Mouse (Mus musculus) urinary bladder, postnatal 14 days (tissue): ENCODE results near the gene Fgfr1op2.
A peak's percentile ranks its signal among the peaks of the same experiment; 100 is the strongest.

ENCODE experiments used
- DNase-seq: peaks from one replicate; pipeline ENCODE4 v3.0.0; 2021; ENCODE audit warnings: low spot score

Gene Fgfr1op2

DNA sequence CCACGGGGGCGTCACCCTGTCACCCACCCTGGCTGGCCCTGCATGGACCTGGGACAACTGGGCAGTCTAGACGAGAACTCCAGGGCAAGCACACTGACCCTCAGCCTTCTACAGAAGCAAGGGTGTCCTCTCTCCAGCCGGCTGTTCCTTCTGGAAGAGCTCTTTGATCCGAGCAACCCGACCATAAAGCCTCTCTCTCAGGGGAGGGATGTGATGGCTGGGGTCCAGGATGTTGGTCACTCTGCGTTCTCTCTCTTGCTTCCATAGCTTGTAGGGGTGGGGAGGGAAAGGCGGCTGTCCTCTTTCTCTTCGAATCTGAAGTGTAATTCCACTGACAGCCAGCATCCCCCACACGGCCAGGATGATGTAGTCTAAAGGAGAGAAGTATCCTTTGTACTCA is 26.6 kb downstream of the Fgfr1op2 start:
- no peak for DNase-seq

DNA sequence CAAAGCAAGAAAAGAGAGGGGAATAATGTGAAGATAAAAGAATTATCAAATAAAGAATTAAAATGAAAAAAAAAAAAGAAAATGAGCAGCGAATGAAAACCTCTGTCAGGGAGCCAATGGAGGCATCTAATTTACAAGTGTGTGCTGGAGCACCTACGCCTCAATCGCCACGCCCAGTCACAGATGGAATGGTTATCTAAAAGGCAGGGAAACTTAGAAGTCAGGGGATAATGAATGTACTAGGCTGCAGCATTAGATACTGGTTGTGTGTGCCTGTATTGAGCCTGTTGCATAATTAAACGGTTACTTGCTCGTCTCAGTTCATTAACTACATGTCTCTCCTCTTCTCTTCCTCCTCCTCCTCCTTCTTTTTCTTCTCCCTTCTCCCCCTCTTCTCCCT is 34.4 kb downstream of the Fgfr1op2 start:
- DNase-seq: no peak

DNA sequence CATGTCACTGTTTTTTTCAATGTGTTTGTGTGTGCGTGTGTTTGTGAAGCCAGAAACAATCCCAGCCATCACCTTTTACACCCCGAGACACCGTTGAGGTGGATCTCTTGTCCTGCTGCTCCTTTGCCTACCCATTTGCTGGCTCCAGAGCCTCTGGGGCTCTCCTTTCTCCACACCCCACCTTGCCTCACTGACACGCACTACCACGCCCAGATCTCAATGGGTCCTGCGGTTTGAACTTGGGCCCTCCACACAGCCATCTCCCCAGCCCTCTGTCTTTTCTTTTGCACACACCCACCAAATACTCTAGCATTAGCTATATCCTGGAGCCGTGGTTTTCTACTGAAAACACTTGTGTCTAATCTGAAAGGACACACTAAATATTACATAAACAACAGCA is 34.9 kb downstream of the Fgfr1op2 start:
- DNase-seq: no peak

DNA sequence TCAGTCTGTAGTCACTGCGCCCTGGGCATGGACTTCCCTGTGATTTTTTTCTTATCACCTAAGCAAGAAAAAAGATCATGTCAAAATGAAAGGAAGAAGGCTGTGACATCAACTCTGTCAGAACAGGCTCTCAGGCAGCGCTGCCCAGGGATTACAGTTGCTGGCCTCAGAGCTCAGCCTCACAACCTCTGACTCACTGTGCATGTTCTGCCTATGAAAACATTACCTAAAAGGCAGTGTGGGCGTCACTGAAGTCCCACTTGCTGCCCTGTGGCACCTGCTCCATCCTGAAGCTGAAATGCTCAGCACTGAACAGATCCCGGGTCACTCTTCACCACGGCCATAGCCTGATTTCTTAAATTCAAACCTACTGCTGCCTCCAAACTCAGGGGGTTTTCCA is 35.7 kb downstream of the Fgfr1op2 start:
- no peak for DNase-seq

DNA sequence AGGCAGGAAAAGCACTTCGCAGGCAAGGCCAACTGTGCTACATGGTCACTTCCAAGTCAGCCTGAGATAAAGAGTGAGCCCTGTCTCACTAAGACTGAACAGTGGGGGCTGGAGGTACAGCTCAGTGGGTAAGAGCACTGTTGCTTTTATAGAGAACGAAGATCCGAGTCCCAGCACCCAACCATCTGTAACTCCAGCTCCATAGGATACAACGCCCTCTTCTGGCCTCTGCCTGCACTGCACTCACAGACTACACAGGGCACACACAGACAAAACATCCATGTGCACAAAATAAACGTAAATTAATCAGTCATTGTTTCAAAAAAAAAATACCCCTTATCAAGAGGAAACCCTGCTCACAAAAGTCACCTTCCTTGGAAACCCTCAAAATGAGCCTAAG is 36.9 kb downstream of the Fgfr1op2 start:
- DNase-seq: no peak

DNA sequence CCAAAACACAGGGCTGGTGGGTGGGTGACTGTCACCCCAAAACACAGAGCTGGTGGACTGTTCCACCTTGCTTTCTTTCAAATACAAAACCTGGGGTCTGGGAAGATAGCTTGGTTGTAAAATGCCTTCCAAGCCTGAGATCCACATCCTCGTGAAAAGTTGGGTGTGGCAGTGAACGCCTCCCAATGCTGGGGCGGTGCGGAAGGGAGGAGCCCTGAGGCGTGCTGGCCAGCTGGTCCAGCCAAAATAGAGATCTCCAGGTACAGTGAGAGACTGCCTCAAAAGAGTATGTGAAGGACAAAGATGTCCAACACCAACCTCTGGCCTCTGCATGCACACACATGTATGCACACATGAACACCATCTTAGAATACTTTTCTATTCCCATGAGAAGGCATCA is 37.5 kb downstream of the Fgfr1op2 start:
- DNase-seq: no peak

DNA sequence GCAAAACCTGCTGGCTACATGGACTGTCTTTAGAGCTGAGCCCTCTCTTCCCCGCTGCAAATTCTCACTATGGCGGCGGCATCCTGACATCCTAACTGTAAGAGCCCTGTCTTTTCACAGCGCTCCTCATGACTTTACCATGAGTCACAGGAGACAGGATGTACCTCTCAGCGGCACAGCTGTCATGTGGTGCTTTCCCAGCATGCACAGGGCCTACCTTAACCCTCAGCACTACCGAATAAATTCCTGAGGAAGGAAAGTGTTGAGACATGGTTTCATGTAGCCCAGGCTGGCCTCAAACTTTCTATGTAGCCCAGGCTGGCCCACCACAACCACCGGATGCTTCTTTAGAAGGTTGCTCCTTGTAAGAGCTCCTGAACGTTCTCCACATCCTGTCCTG is 38.9 kb downstream of the Fgfr1op2 start:
- no peak for DNase-seq

DNA sequence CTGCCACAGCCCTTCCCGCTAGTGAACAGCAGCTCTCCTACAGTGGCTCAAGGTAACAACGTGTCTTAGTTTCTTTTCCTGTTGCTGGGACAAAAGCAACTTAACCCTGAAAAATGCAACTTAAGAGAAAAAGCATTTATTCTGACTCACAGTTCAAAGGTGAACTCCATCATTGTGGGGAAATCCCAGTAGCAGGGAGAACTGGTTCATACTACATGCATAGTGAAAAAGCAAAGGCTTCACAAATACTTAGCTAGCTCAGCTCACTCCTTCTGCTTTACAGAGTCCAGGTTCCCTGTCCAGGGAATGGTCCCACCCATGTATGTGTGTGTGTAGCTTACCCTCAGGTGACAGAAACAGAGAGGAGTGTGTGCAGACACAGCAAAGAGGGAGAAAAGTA is 39.7 kb downstream of the Fgfr1op2 start:
- DNase-seq: no peak

DNA sequence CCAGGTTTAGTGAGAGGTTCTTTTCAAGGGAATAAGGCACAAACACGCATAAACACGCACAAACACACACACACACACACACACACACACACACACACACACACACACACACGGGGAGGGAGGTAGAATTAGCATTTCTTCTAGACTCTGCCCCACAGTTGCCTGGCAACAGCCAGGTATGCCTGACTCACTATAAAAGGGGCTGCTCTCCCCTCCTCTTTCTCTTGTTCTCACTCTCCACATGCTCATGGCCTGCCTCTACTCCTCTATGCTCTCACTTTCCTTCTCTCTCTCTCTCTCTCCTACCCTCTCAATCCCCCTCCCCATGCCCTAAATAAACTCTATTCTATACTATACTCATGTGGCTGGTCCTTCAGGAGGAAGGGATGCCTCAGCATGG is 51.1 kb downstream of the Fgfr1op2 start:
- no peak for DNase-seq

DNA sequence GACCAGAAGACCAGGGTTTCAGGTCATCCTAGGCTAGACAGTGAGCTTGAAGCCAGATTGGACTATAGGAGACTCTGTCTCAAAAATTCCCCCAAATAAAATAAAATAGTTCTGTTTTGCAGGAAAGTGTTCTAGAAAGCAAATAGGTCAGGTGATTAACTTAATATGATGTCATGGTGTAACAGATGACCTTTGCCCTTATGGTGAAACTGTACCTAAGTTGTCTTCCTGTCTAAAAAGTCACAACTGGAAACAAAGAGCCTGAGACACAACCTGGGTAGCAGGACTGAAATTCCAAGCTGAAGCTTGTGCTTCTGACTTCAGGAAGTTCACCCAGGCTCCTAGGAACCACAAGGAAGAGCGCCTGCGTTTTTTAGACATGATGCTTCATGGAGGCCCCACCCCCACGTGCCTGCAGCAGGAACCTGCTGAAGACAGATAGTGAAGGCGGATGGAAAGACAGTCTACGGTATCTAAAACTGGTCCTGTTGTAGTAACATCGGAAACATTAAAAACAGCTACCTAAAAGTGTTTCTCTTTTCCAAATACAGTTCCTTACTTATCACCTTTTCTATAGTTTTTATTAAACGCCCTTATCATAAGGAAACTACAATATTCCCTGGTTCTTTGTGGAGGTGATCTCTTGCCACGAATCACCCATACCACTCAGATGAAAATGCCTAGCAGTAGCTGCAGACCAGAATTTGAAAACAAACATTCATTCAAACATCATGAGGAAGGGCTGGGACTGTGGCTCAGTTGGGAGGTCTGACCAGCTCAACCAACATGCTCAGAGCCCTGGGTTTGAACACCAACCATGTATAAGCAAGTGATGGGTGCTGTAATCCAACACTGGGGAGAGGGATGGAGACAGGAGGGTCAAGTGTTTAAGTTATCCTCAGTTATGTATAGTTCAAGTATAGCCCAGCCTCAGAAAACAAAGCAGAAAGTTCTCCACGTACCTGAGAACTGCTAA is 53.1 kb downstream of the Fgfr1op2 start:
- no peak for DNase-seq

DNA sequence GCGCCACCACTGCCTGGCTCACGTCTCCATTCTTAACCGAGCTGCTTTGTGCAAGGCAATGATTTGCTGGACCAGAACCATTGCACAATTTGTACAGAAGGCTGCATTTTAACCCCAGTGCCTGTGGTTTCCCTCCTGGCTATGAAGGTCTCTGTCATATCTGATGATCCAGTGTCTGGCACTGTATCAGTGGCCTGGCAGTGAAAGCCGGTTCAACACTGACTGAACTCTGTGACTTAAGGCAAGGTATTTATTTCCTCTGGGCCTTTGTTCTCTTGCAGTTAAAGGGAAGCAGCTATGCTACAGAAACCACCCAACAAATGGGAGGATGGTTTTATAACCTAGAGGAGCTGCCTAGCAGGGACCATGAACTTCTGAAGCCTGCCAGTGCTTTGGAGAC is 54.0 kb downstream of the Fgfr1op2 start:
- no peak for DNase-seq

DNA sequence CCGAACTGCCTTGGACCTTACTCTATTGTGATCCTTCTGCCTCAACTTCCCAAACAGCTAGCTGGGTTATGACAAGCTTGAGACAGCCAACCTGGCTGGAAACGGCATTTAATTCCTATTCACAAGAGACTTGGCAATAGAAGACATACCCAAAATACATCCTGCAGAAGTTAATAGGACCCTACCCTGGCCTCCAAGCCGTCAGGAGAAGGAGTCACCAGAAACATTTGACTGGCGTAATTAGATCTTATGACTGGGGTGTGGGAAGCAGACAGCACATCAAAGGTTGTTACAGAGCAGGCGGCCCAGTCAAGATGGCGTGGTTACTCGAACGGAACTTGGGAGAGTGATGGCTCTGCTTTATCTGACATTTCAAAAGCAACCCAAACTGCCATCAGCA is 54.8 kb downstream of the Fgfr1op2 start:
- DNase-seq: no peak

DNA sequence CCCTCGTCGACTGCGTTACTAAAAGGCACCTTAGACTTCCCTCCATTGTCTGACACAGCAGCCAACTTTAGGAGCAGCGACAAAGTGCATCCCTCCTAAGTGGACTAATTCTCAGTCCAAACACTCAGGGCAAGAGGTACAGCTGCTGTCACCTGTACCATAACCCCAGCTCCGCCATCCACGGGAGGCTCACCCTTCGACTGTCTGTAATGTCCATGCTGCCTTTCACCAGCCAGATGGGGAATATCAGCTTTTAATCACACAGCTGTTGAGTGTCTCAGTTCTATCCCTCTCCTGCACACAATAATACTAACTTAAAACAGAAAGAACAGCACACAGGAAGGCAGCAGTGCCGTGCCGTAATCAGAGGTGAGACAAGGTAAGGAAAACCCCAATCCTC is 55.4 kb downstream of the Fgfr1op2 start:
- no peak for DNase-seq

DNA sequence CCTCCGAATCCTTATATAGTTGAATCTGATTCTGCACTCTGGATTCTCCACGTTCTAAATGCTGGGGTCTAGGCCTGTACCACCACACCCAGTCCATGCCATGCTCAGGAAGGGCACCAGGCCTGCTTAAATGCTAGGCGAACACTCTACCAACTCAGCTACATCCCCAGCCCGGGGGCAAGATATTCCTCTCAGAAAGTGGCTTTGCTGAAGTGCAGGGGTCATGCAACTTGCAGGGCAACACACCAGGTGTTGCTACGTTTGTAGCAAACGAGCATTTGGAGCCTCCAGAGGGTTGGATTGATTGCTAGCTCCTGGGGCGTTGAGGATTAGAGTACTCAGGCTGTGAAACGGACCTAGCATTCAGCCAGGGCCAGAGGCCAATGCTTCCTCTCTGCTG is 56.1 kb downstream of the Fgfr1op2 start:
- no peak for DNase-seq

DNA sequence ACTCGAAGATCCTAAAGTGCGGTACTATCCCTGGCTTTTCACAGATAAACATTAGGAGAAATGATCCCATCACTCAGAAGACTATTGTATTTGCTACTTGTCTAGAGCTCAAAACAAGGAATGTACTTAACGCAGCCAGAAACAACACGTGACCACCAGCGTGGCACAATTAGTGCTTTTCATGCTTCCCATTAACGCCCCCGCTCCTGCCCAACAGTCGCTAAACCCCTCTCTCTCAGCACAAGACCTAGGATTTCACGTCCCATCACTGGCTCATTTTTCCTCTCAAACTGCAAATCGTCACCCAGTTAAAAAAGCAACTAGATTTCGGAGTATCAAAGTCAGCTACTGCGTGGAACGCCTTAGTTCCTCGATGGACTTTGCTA is 56.6 kb downstream of the Fgfr1op2 start:
- DNase-seq: no peak

DNA sequence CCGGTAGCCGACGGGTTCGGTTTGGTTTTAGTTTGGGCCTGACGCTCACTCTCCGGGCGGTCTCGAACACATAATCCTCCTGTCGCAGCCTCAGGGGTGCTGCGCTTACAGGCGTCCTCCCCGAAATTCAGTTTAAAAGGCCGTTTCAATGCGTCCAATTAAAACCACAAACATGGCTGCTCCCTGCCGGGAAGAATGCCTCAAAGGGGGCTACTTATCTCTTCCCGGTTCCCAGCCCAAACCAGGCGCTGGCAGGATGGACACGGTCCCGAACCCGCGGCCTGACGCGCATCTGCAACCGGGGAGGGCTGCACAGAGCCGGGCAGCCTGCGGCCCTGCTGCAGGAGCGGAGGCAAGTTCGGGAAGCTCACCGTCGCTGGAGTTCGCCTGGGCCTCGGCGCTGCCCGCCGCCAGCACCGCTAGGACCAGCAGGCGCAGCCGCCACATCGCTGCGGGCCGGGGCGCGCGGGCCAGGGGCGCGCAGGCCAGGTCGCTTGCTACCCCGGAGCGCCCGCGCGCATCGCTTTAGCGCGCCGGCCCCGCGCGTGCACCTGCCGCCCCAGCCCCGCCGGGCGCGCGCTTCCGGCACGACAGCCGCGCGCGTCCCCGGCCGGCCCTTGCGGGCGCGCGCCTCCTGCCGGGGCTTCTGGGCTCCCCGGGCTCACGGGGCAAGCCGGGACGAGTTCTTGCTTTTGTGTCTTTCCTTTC is 57.2 kb downstream of the Fgfr1op2 start:
- DNase-seq: peak; percentile 72

DNA sequence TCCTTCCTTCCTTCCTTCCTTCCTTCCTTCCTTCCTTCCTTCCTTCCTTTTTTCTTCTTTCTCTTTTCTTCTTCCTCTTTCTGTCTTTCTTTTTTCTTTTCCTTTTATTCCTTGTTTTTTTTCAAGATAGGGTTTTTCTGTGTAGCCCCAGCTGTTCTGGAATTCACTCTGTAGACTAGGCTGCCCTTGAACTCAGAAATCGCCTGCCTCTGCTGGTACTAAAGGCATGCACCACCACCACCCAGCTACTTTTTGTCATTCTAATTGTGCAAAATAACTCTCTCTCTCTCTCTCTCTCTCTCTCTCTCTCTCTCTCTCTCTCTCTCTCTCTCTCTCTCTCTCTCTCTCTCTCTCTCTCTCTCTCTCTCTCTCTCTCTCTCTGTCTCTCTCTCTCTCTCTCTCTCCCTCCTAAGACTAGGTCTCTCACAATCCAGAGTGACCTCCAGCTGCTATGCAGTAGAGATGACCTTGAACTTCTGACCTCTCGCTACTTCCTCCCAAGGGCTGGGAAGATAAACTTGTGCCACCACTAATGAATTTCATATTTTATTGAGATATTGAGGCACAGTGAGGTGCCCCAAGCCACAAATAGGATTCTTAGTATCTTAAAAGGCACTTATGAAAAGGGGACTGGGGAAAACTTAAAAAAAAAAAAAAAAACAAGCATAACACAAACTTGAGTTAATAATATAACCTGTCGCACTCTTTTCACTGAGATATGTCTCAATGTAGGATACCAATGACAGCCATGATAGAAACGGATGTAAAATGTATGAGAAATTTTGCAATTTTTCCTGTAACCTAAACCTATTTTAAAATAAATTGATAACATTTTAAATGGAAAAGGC is 58.0 kb downstream of the Fgfr1op2 start:
- DNase-seq: no peak

DNA sequence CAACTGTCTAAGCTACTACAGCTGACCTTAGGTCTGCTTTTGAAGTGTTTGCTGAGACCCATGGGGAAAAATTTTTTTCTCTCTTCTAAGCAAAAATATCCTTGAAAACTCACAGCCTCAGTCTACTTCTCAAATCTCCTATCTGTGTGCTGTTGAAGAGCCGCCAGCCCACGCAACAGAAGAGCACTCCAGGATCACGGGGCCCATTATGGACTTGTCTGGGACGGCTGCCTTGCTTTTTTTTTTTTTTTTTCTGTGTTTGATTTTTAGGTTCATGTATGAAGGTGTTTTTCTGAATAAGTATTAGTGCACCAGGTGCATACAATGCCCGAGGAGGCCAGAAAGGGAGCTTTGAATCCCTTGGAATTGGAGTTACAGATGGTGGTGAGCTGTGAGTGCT is 59.5 kb downstream of the Fgfr1op2 start:
- DNase-seq: no peak

DNA sequence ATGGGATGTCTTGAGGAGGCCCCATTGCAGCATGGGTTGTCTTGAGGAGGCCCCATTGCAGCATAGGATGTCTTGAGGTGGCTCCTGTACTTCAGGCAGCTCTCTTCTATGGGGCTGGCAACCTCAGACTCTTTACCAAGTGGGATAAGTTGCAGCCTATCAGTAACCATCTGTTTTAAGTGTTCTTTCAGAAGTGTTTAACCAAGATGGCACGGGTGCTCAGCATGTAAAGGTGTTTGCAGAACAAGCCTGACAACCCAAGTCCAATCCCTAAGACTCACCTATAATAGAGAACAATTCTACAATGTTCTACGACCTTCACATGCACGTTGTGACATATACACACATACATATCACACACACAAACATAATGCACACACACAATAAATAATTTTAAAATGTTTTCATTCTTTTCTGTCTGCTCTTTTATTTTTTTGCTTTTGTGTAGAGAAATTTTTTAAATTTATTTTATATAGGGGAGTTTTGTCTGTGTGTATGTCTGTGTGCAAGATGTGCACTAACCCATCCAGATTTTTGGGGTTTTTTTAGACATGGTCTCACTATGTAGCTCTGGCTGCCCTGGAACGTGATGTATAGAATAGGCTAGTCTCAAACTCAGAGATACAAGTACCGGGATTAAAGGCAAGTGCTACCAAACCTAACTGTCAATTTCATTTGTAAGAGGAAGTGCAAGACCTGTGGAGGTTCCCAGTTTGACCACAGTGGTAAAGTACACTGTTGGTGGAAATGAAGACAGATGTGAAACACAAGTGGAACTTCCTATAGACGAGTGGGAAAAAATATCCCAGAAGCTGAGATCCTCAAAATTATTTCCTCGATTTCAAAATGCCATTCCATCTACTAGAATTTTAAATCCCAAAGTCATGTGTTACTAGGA is 63.3 kb downstream of the Fgfr1op2 start:
- DNase-seq: no peak

DNA sequence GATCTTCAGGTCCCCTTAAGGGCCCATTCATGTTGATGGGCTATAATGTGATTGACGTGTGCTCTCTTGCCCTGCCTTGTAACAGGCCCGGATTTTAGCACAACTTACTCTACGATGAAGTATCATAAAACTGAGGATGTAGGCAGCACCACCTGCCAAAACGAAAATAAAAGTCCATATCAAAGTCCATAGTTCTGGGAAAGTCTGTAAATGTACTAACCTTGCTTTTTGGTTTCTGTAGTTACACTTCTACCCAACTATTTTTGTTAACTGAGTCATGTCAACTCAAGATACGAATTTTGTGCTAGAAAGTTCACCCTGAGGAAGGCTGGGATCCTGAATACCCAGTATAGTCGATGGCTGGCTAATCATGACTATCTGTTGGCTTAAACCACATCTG is 64.0 kb downstream of the Fgfr1op2 start:
- DNase-seq: no peak

DNA sequence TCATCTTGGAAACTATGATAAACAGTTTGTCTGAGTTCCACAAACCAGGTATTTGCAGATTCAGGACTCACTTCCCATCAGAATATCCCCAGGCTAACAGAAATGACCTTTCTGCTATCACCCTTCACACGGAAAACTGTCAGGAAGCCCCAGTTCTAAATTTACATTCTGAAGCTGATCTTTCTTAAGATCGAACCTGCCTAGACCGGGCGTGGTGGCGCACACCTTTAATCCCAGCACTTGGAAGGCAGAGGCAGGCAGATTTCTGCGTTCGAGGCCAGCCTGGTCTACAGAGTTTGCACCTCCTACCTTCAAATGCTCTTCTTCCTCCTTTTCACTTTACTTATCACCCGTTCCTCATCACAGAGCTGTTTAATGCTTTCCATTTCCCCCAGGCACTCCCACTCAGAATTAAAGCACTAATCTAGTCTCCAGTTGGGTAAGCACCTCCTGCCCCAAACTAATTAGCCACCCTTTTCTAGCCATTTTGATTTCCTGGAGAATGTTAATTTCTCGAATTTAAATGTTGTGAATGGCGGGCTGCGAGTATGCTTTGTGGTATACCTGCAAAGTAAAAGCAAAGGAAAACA is 64.7 kb downstream of the Fgfr1op2 start:
- DNase-seq: no peak
